Mouse (Mus musculus) kidney, adult 2 months (tissue): ENCODE data around the gene Gm49325.

Source experiments
- CTCF ChIP-seq: fragments of 200-500 bp; conservative IDR thresholded peaks from 2 replicates; pipeline ENCODE4 v1.5.1; 2011; ENCODE audit warnings: low read depth, mild to moderate bottlenecking, control low read depth, low read length, moderate library complexity, mixed read lengths; ENCODE audit not compliant: insufficient read depth, insufficient read length
- POLR2A ChIP-seq: fragments of 200-500 bp; IDR thresholded peaks from one replicate; pipeline ENCODE4 v1.6.1; 2011; ENCODE audit warnings: low read depth, low read length, control low read depth

- TF ChIP-seq CTCF (no peak), POLR2A (no peak)
These were observed 61.4 kb downstream of the Gm49325 start for GRCm38 (mm10) chr10:77667402-77667801.
